Mouse (Mus musculus): ENCODE measurements around the gene Olfr1512.

DNA sequence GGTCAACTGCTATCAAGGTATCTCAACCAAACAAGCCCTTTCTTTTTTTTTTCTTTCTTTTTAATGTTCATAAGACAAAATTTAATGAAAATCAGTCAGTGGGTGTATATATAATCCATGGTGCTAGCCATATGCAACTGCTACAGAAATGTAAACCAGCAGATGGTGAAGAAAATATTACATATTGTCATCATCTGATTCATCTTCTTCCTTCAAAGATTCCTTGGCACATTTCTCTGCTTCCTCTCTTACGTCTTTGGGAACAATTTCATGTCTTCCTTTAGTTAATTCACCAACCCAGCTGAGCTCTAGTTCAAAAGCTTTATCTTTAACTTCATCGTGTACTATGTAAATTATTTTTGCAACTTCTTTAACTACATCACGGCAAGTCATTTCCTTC, 10.2 kb downstream of the Olfr1512 start:
- TF ChIP-seq CTCF (IDR thresholded peaks at IDR 0.05; ENCODE audit: low read depth), result no peak
- no peak for TF ChIP-seq EP300 (IDR thresholded peaks at IDR 0.05; ENCODE audit: low read depth)

Measured in liver, embryonic 14.5 days (tissue).